Comparison of ENCODE assay signal across 9 mouse cellular contexts in the genomic region with DNA sequence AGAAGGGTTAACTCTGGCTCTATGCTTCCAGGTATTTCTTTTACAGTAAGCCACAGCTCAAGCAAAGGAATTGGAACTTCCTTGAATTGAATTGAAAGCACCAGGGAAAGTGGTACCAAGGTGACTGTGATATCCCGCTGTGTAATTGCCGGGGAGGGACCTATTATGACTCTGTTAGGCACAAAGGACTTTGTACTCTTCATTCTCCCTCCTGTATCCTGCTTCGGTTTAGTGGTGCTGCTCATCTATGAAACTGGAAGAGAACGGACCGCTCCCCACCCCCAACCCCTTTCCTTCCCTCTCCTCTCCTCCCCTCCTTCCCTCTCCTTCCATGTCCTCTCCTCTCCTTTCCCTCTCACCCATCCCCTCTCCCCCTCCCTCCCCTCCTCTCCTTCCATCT. TPM values are rescaled to one million over a fixed set of nuclear protein-coding genes. Genes with fewer than 3 reads are reported as not detected.
A peak's percentile ranks its signal among the peaks of the same experiment; 100 is the strongest.
DNase-seq lines count a peak whose midpoint lies in the region; ATAC-seq and TF ChIP-seq lines count a peak whose summit lies in the region.
"Had no signal": no experiment of that assay in that cellular context is flagged by ENCODE, and none has a peak within 500 bp of the region (broad histone marks: within the 10 kb centered on the region; RNA-seq: fewer than 3 reads in every experiment).

No protein-coding gene starts in this region.

- TF ChIP-seq CTCF in layer of hippocampus, adult 2 months (conservative IDR thresholded peaks at IDR 0.05): no peak

- H3K4me2 ChIP-seq in embryonic facial prominence, embryonic 15.5 days (replicated peaks): peak overlapping the region; percentile 69
- peak overlapping the region; percentile 85 for H3K4me2 ChIP-seq in kidney, embryonic 15.5 days
- H3K4me2 ChIP-seq in neural tube, embryonic 13.5 days: peak overlapping the region; percentile 71

- no peaks in the 10 kb centered on the region for H3K9me3 ChIP-seq in embryonic facial prominence, embryonic 15.5 days (replicated peaks)
- H3K9me3 ChIP-seq in kidney, embryonic 15.5 days (replicated peaks): no peaks in the 10 kb centered on the region
- no peaks in the 10 kb centered on the region for H3K9me3 ChIP-seq in neural tube, embryonic 13.5 days

- H3K4me1 ChIP-seq in embryonic facial prominence, embryonic 15.5 days: 0 out of 2 replicates have a peak, but pooled peaks cover 4% of the 10 kb centered on the region
- H3K4me1 ChIP-seq in kidney, embryonic 15.5 days: peaks cover 13% of the 10 kb centered on the region
- peaks cover 19% of the 10 kb centered on the region for H3K4me1 ChIP-seq in neural tube, embryonic 13.5 days (replicated peaks)

- H3K27me3 ChIP-seq in embryonic facial prominence, embryonic 15.5 days: peaks cover 10% of the 10 kb centered on the region
- H3K27me3 ChIP-seq in kidney, embryonic 15.5 days: peaks cover 23% of the 10 kb centered on the region
- peaks cover 24% of the 10 kb centered on the region for H3K27me3 ChIP-seq in neural tube, embryonic 13.5 days

- H3K36me3 ChIP-seq in embryonic facial prominence, embryonic 15.5 days: no peaks in the 10 kb centered on the region
- no peaks in the 10 kb centered on the region for H3K36me3 ChIP-seq in kidney, embryonic 15.5 days
- no peaks in the 10 kb centered on the region for H3K36me3 ChIP-seq in neural tube, embryonic 13.5 days

- 9% methylated on average over 5 of the region's 5 CpGs for WGBS in embryonic facial prominence, embryonic 15.5 days
- WGBS in kidney, embryonic 15.5 days: 11% methylated on average over 5 of the region's 5 CpGs
- WGBS in neural tube, embryonic 13.5 days: 6% methylated on average over 5 of the region's 5 CpGs

- peak overlapping the region; percentile 43 for H3K4me3 ChIP-seq in layer of hippocampus, adult 2 months
- H3K4me3 ChIP-seq in embryonic facial prominence, embryonic 15.5 days (replicated peaks): peak overlapping the region; percentile 46
- H3K4me3 ChIP-seq in kidney, embryonic 15.5 days (replicated peaks): peak overlapping the region; percentile 51
- H3K4me3 ChIP-seq in neural tube, embryonic 13.5 days: peak overlapping the region; percentile 39

- no peak overlapping the region for H3K27ac ChIP-seq in layer of hippocampus, adult 2 months
- H3K27ac ChIP-seq in embryonic facial prominence, embryonic 15.5 days (replicated peaks): no peak overlapping the region
- no peak overlapping the region for H3K27ac ChIP-seq in kidney, embryonic 15.5 days
- no peak overlapping the region for H3K27ac ChIP-seq in neural tube, embryonic 13.5 days (replicated peaks)

- H3K9ac ChIP-seq in embryonic facial prominence, embryonic 15.5 days: no peak overlapping the region
- H3K9ac ChIP-seq in kidney, embryonic 15.5 days: no peak overlapping the region
- H3K9ac ChIP-seq in neural tube, embryonic 13.5 days: no peak overlapping the region

- no peak for ATAC-seq in embryonic facial prominence, embryonic 15.5 days (ENCODE audit: insufficient number of reproducible peaks, low FRiP score, low TSS enrichment, low read depth)
- no peak for ATAC-seq in kidney, embryonic 15.5 days (replicated peaks; ENCODE audit: low FRiP score)
- peak; percentile 23; the same call in 1 of the 2 replicates for ATAC-seq in neural tube, embryonic 13.5 days (ENCODE audit: low read depth)
- no peak for ATAC-seq in activated CD4-positive, CD25-positive, alpha-beta regulatory T cell, adult 4 months

- DNase-seq in layer of hippocampus, adult 2 months (ENCODE audit: low spot score in 2 of 2): no peak
- no peak for DNase-seq in layer of hippocampus, postnatal 14 days (ENCODE audit: low spot score in 2 of 2)
- no peak for DNase-seq in natural killer cell, adult 2 months (ENCODE audit: low spot score in 2 of 2)
- no peak for DNase-seq in Muller cell, postnatal 12 days (ENCODE audit: inconsistent ontology term)
- DNase-seq: thymus, adult 2 months had no signal

RNA-seq across cellular contexts. Expression of gene Eci3, which starts 1.3 kb away (rescaled TPM):
- total RNA-seq in layer of hippocampus, adult 2 months (2021): under 1 TPM; 0.44 to 0.56 TPM
- under 1 TPM in 1 of 2 experiments, not detected in 1; 0.74 TPM for total RNA-seq in layer of hippocampus, postnatal 14 days (2021)
- polyA plus RNA-seq in embryonic facial prominence, embryonic 15.5 days (2015; fragmentation: Nextera tagmentation; extraction: Ambion mirVana): 1.1 and 1.6 TPM in 2 replicates
- 3.8 and 4.2 TPM in 2 replicates for polyA plus RNA-seq in kidney, embryonic 15.5 days (2015; fragmentation: Nextera tagmentation; extraction: Ambion mirVana)
- 0.29 and 0.37 TPM in 2 replicates for polyA plus RNA-seq in neural tube, embryonic 13.5 days (2015; fragmentation: Nextera tagmentation; extraction: Ambion mirVana)
- polyA plus RNA-seq in activated CD4-positive, CD25-positive, alpha-beta regulatory T cell, adult 4 months (2017; shearing (Covaris generic)): under 1 TPM in 1 of 2 experiments, not detected in 1; 0.62 TPM

RNA-seq across cellular contexts. Expression of gene 4933417A18Rik, which starts 40.7 kb away (rescaled TPM):
- not detected for total RNA-seq in layer of hippocampus, adult 2 months (2021)
- not detected for total RNA-seq in layer of hippocampus, postnatal 14 days (2021)
- polyA plus RNA-seq in embryonic facial prominence, embryonic 15.5 days (2015; fragmentation: Nextera tagmentation; extraction: Ambion mirVana): not detected in 2 replicates
- not detected in 2 replicates for polyA plus RNA-seq in kidney, embryonic 15.5 days (2015; fragmentation: Nextera tagmentation; extraction: Ambion mirVana)
- not detected in 2 replicates for polyA plus RNA-seq in neural tube, embryonic 13.5 days (2015; fragmentation: Nextera tagmentation; extraction: Ambion mirVana)
- not detected for polyA plus RNA-seq in activated CD4-positive, CD25-positive, alpha-beta regulatory T cell, adult 4 months (2017; shearing (Covaris generic))
- polyA plus RNA-seq: thymus, adult 2 months had no signal

RNA-seq across cellular contexts. Expression of gene Fam217a, which starts 40.8 kb away (rescaled TPM):
- total RNA-seq in layer of hippocampus, adult 2 months (2021): under 1 TPM; 0.51 to 0.54 TPM
- total RNA-seq in layer of hippocampus, postnatal 14 days (2021): under 1 TPM; 0.41 to 0.53 TPM
- 0.75 and 1.6 TPM in 2 replicates for polyA plus RNA-seq in embryonic facial prominence, embryonic 15.5 days (2015; fragmentation: Nextera tagmentation; extraction: Ambion mirVana)
- polyA plus RNA-seq in kidney, embryonic 15.5 days (2015; fragmentation: Nextera tagmentation; extraction: Ambion mirVana): 4.4 and 4.5 TPM in 2 replicates
- 0.61 and 0.75 TPM in 2 replicates for polyA plus RNA-seq in neural tube, embryonic 13.5 days (2015; fragmentation: Nextera tagmentation; extraction: Ambion mirVana)
- polyA plus RNA-seq in activated CD4-positive, CD25-positive, alpha-beta regulatory T cell, adult 4 months (2017; shearing (Covaris generic)): not detected
- polyA plus RNA-seq: thymus, adult 2 months had no signal
